Mouse (Mus musculus) lung, postnatal 0 days (tissue): ENCODE data around the gene Tubb4a.

ENCODE experiments used
- CTCF ChIP-seq: IDR thresholded peaks from 2 replicates; pipeline ENCODE4 v1.5.1; 2016; ENCODE audit warnings: antibody characterized with exemption, mild to moderate bottlenecking
- EP300 ChIP-seq: IDR thresholded peaks from 2 replicates; pipeline ENCODE4 v1.6.1; 2016; ENCODE audit warnings: antibody characterized with exemption, mild to moderate bottlenecking, control low read depth

- TF ChIP-seq CTCF (no peak), EP300 (no peak)
Observed at GRCm38 (mm10) chr17:57125853-57126622, 38.5 kb upstream of the Tubb4a start.
